Mouse (Mus musculus): ENCODE measurements at regions not wholly inside any gene's neighbourhood (a gene's known extent, or its start where the extent isn't known, plus 50 kb on each side); places are given as distances from the start of the nearest gene placed in this dataset.

GRCm38 (mm10) chr6:140280817-140281475 lies 142.9 kb upstream of the Plekha5 start:
- no peak for TF ChIP-seq CTCF (IDR thresholded peaks at IDR 0.05; ENCODE audit: low read depth, low read length)
- TF ChIP-seq POLR2A (IDR thresholded peaks at IDR 0.05; ENCODE audit: extremely low read depth, insufficient read depth, low read length): no peak
